Mouse (Mus musculus): Measurements from ENCODE around the gene Peli2.

The Peli2 gene

GRCm38 (mm10) chr14:48196804-48197203 is 76.2 kb downstream of the Peli2 start:
- DNase-seq, result no peak

- DNase-seq, result no peak
These were observed 76.7 kb downstream of the Peli2 start for GRCm38 (mm10) chr14:48197287-48197686.

- DNase-seq, result peak; percentile 52 to 55
These were observed 77.7 kb downstream of the Peli2 start for GRCm38 (mm10) chr14:48198190-48198954.

- no peak for DNase-seq
These were observed 78.3 kb downstream of the Peli2 start for GRCm38 (mm10) chr14:48198957-48199356.

GRCm38 (mm10) chr14:48199506-48199905 is 78.9 kb downstream of the Peli2 start:
- DNase-seq, result no peak

- DNase-seq, result no peak
These were observed 79.7 kb downstream of the Peli2 start for GRCm38 (mm10) chr14:48200291-48200690.

- DNase-seq, result no peak
These were observed 80.2 kb downstream of the Peli2 start for GRCm38 (mm10) chr14:48200788-48201187.

GRCm38 (mm10) chr14:48201403-48201802 is 80.8 kb downstream of the Peli2 start:
- DNase-seq, result no peak

- peak in 1 of 2 experiments; percentile 20 for DNase-seq
These were observed 81.7 kb downstream of the Peli2 start for GRCm38 (mm10) chr14:48202096-48203036.

GRCm38 (mm10) chr14:48205044-48205443 is 84.4 kb downstream of the Peli2 start:
- no peak for DNase-seq

GRCm38 (mm10) chr14:48205635-48206034 is 85.0 kb downstream of the Peli2 start:
- DNase-seq, result peak; percentile 53 to 72

GRCm38 (mm10) chr14:48207119-48207518 is 86.5 kb downstream of the Peli2 start:
- peak in 1 of 2 experiments; percentile 40 for DNase-seq

- DNase-seq, result no peak
These were observed 87.4 kb downstream of the Peli2 start for GRCm38 (mm10) chr14:48207746-48208640.

- DNase-seq, result no peak
These were observed 88.8 kb downstream of the Peli2 start for GRCm38 (mm10) chr14:48209436-48209835.

- DNase-seq, result peak in 1 of 2 experiments; percentile 28
These were observed 89.5 kb downstream of the Peli2 start for GRCm38 (mm10) chr14:48210089-48210488.

- DNase-seq, result no peak
These were observed 90.9 kb downstream of the Peli2 start for GRCm38 (mm10) chr14:48211526-48211925.

- no peak for DNase-seq
These were observed 92.2 kb downstream of the Peli2 start for GRCm38 (mm10) chr14:48212839-48213238.

- DNase-seq, result no peak
These were observed 93.0 kb downstream of the Peli2 start for GRCm38 (mm10) chr14:48213593-48213992.

GRCm38 (mm10) chr14:48222051-48222450 is 101.4 kb downstream of the Peli2 start:
- DNase-seq, result no peak

- DNase-seq, result no peak
These were observed 102.1 kb downstream of the Peli2 start for GRCm38 (mm10) chr14:48222684-48223083.

- no peak for DNase-seq
These were observed 103.6 kb downstream of the Peli2 start for GRCm38 (mm10) chr14:48224203-48224602.

- DNase-seq, result peak; percentile 21 to 26
These were observed 104.3 kb downstream of the Peli2 start for GRCm38 (mm10) chr14:48224861-48225300.
